Mouse (Mus musculus) G1E (cell line): ENCODE data around the gene Farp2. TPM values are rescaled to one million over a fixed set of nuclear protein-coding genes. Genes with fewer than 3 reads are reported as not detected.

Experiments used
- ATAC-seq: 2 replicates; pipeline ENCODE4 v1.8.0; 2016; ENCODE audit warnings: mild to moderate bottlenecking; ENCODE audit not compliant: insufficient number of reproducible peaks, poor library complexity, low FRiP score, severe bottlenecking; ENCODE audit errors: extremely low read depth
- DNase-seq: peaks from one replicate; pipeline ENCODE4 v3.0.0; 2012; ENCODE audit warnings: low spot score
- H3K27me3 ChIP-seq: 2 replicates; pipeline ENCODE4 v1.6.1; 2012; ENCODE audit warnings: mild to moderate bottlenecking, low read length, inconsistent platforms; ENCODE audit not compliant: insufficient read depth
- H3K36me3 ChIP-seq: replicated peaks from 2 replicates; pipeline ENCODE3; 2012; ENCODE audit warnings: mild to moderate bottlenecking, inconsistent platforms
- H3K4me1 ChIP-seq: 2 replicates; pipeline ENCODE4 v1.6.1; 2012; ENCODE audit warnings: low read depth, low read length, inconsistent platforms, mixed read lengths; ENCODE audit not compliant: insufficient read depth
- H3K4me3 ChIP-seq: 2 replicates; pipeline ENCODE4 v1.5.1; 2012; ENCODE audit warnings: low read depth, mild to moderate bottlenecking, inconsistent platforms, low read length, moderate library complexity, mixed read lengths
- H3K9me3 ChIP-seq: replicated peaks from 2 replicates; pipeline ENCODE4 v1.6.1; 2012; ENCODE audit warnings: inconsistent platforms
- CTCF ChIP-seq: IDR thresholded peaks from 2 replicates; pipeline ENCODE4 v1.5.1; 2012; ENCODE audit warnings: low read depth, low read length, inconsistent platforms, mixed read lengths
- GATA1 ChIP-seq: IDR thresholded peaks from 2 replicates; pipeline ENCODE4 v1.6.1; 2012; ENCODE audit warnings: borderline replicate concordance, low read length, inconsistent platforms, mixed read lengths
- GATA2 ChIP-seq: IDR thresholded peaks from 2 replicates; pipeline ENCODE4 v1.6.1; 2012; ENCODE audit warnings: low read depth, low read length, inconsistent platforms, borderline replicate concordance
- POLR2AphosphoS5 ChIP-seq: IDR thresholded peaks from 2 replicates; pipeline ENCODE4 v1.6.1; 2012; ENCODE audit warnings: low read depth, low read length, inconsistent platforms; ENCODE audit not compliant: insufficient replicate concordance
- TAL1 ChIP-seq: conservative IDR thresholded peaks from 2 replicates; pipeline ENCODE4 v1.6.1; 2012; ENCODE audit warnings: low read depth, low read length, inconsistent platforms, mixed read lengths
- polyA plus RNA-seq: library from polyadenylated mRNA; stranded (reverse); fragments of >175 nt; gene quantifications from 2 replicates; pipeline ENCODE4 v1.2.3, GENCODE M21; 2012
- total RNA-seq, 2 experiments: library from RNA; stranded (forward) in 1 of 2; stranded (reverse) in 1 of 2; fragments of 200-1000 nt in 1 of 2; fragments of >200 nt in 1 of 2; fragmentation: Nextera tagmentation in 1 of 2; gene quantifications; 2 replicates each; pipeline ENCODE4 v1.2.3; 2014 to 2017

Farp2 gene
- total and polyA plus RNA-seq, 3 experiments: 1.6 to 28.1 (median 5.4) TPM

DNA sequence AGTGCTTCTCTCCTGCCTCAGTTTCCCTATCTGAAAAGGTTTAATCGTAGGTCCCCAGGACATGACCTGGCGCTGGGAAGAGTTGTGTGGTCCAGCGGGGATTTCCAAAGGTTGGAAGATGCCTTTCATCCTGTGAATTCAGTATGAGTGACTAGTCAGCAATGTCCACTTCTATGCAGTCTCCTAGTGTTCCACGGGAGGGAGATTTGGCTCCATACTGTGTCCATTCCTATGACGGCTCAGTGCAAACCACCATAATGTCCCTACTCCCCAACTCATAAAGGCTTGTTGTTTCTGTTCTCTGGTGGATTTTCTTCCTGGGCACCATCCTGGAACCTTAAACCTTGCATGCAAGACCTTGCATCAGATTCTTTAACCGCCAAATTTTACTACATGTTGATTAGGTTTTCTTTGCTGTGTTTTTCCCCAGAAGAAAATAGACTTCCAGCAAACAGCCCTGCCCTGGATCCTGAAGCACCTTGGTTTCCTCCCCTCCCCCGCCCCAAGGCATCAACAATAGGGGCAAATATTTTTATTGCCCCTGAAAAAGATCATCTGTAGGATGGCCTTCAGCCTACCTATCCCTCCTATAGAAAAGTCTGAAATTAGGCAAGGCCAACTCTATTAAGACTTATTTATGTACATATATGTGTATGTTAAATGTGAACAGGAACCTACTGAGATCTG, 124.5 kb downstream of the Farp2 start:
- no peaks in the 10 kb centered on the region for H3K9me3 ChIP-seq
- ATAC-seq: no peak
- H3K27me3 ChIP-seq: peaks cover 5% of the 10 kb centered on the region; the same call in 1 of the 2 replicates
- peaks cover 33% of the 10 kb centered on the region for H3K4me1 ChIP-seq
- no peak for DNase-seq
- H3K36me3 ChIP-seq: peaks cover 20% of the 10 kb centered on the region
- TF ChIP-seq GATA1: no peak
- no peak for TF ChIP-seq GATA2
- no peak for TF ChIP-seq TAL1
- no peak for TF ChIP-seq CTCF
- no peak for TF ChIP-seq POLR2AphosphoS5
- H3K4me3 ChIP-seq: peak overlapping the region; percentile 91; the same call in 1 of the 2 replicates

DNA sequence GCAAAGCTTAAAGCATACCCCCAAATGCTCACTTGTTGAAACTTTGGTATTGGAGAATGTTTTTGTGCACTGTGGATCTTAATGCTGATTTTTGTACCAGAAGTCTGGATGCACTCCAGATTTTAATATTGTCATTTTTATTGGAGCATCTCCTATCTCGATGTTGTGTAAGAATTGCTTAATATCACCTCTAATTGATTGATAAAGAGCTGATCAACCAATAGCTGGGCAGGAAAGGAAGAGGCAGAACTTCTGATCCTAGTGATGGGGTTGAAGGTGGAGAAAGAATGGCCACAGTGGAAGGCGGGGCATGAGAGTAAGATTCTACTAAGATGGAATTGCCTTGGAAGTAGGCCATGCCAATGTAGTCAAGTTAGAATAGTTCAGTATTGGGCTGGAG, 130.1 kb downstream of the Farp2 start:
- H3K27me3 ChIP-seq: peaks cover 5% of the 10 kb centered on the region; the same call in 1 of the 2 replicates
- H3K4me3 ChIP-seq: no peak overlapping the region
- DNase-seq: no peak
- H3K4me1 ChIP-seq: no peaks in the 10 kb centered on the region
- no peak for TF ChIP-seq POLR2AphosphoS5
- no peaks in the 10 kb centered on the region for H3K36me3 ChIP-seq
- no peaks in the 10 kb centered on the region for H3K9me3 ChIP-seq
- no peak for ATAC-seq

- Histone ChIP-seq H3K9me3 (no peaks in the 10 kb centered on the region), H3K36me3 (no peaks in the 10 kb centered on the region), H3K4me3 (no peak overlapping the region), H3K4me1 (no peaks in the 10 kb centered on the region), H3K27me3 (peaks cover 8% of the 10 kb centered on the region)
- TF ChIP-seq CTCF (no peak), GATA1 (no peak), TAL1 (no peak), GATA2 (no peak), POLR2AphosphoS5 (no peak)
- no peak for DNase-seq
- no peak for ATAC-seq
Observed at GRCm38 (mm10) chr1:93642692-93643091, 130.8 kb downstream of the Farp2 start.

- Histone ChIP-seq H3K27me3 (peaks cover 12% of the 10 kb centered on the region), H3K36me3 (no peaks in the 10 kb centered on the region), H3K4me3 (no peak overlapping the region), H3K9me3 (no peaks in the 10 kb centered on the region), H3K4me1 (peaks cover 16% of the 10 kb centered on the region)
- peak; percentile 46 for DNase-seq
- peak; percentile 45 for ATAC-seq
- no peak for TF ChIP-seq POLR2AphosphoS5
- TF ChIP-seq GATA2: no peak
- TF ChIP-seq GATA1: no peak
- TF ChIP-seq CTCF: no peak
- TF ChIP-seq TAL1: no peak
Observed at GRCm38 (mm10) chr1:93649604-93650172, 137.8 kb downstream of the Farp2 start.

DNA sequence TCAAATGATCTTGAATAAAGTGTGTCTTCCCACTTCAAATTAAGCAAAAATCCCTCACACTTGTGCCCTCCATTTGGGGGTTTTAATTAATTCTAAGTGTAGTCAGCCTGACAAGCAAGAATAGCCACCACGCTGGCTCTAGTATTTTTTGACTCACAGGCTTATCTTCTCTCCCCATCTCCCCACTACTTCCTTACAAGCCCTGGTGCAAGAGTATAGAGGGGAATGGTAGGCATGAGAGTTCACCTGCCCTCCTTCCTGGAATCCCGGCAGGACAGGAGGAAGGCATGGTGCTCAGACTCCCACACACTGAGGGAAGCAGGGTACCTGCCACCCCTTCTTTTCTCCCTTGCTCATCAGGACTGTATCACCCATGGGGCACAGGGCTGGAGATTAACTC, 142.4 kb downstream of the Farp2 start:
- no peak overlapping the region for H3K4me3 ChIP-seq
- ATAC-seq: no peak; the same call in 1 of the 2 replicates

GRCm38 (mm10) chr1:93654798-93655197, 142.9 kb downstream of the Farp2 start:
- peaks cover 29% of the 10 kb centered on the region for H3K27me3 ChIP-seq
- H3K4me3 ChIP-seq: no peak overlapping the region
- peaks cover 7% of the 10 kb centered on the region for H3K4me1 ChIP-seq
- DNase-seq (no peak), ATAC-seq (no peak)
- no peaks in the 10 kb centered on the region for H3K36me3 ChIP-seq
- no peak for TF ChIP-seq POLR2AphosphoS5
- TF ChIP-seq CTCF: no peak
- no peaks in the 10 kb centered on the region for H3K9me3 ChIP-seq

More for the DNA sequence above, 142.4 kb downstream of the Farp2 start:
- Histone ChIP-seq H3K9me3 (no peaks in the 10 kb centered on the region), H3K4me1 (peaks cover 13% of the 10 kb centered on the region), H3K36me3 (no peaks in the 10 kb centered on the region), H3K27me3 (peaks cover 27% of the 10 kb centered on the region)
- TF ChIP-seq CTCF (no peak), POLR2AphosphoS5 (no peak), GATA1 (no peak), GATA2 (no peak), TAL1 (no peak)
- no peak for DNase-seq
